Mouse (Mus musculus): ENCODE measurements around the gene Lrp6.
A peak's percentile ranks its signal among the peaks of the same experiment; 100 is the strongest.

Lrp6 gene

DNA sequence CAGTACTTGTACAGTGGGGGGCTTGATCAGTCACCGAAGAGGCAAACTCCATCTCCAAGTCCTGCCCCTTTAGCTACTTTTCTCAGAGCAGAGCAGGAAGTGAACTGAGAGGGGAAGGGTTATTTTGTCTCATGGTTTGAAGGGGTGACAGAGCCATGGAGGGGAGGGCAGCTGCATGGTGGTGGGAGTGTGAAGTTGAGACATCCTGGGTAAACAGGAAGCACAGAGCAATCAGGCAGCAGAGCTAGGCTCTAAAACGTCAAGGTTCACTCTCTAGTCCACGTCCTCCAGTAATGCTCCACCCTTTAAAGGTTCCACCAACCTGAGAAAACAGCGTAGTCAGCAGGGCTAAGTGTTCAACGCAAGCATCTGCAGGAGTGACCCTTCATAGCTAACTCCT lies 129.8 kb downstream of the Lrp6 start:
- DNase-seq (ENCODE audit: low spot score in 2 of 2), result no peak

DNA sequence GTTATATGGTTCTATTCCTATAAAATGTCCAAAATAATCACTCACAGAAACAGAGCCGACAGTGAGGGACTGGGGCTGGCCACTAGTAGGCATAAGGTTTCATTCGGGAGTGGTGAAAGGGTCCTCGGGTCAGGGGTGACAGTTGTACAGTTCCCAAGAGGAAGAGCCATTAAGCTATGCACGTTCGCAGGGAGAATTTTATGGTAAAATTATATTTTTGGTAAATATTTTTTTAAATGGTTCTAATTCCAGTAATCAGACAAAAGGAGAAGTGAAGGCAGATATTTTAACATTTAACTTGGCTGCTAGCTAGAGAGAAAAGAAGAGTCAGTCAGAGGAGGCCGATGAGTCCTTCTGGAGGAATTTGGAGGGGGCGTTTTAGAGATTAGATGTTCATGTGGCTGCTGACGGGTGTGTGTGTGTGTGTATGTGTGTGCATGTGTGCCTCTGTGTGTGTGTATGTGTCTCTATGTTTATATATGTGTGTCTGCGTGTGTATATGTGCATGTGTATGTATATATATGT lies 131.8 kb downstream of the Lrp6 start:
- no peak for DNase-seq (ENCODE audit: low spot score in 2 of 2)

DNA sequence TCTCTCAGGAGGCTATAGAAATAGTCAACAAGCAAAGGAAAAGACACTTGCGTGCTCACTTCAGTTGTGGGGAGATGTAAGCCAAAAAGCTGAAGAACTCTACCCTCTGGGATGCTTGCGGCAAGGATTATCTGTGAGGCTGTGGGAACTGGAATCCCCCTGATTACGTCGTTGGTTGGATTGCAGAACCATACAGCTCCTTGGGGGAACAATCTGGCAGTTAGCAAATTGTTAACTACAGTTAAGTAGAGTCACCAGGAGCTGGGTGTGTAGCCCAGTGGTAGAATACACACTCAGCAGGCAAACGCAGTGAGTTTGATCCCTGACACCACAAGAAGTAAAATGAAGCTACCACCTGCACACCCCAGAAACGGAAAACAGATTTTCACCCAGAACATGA lies 132.7 kb downstream of the Lrp6 start:
- DNase-seq (ENCODE audit: low spot score in 2 of 2), result no peak

DNA sequence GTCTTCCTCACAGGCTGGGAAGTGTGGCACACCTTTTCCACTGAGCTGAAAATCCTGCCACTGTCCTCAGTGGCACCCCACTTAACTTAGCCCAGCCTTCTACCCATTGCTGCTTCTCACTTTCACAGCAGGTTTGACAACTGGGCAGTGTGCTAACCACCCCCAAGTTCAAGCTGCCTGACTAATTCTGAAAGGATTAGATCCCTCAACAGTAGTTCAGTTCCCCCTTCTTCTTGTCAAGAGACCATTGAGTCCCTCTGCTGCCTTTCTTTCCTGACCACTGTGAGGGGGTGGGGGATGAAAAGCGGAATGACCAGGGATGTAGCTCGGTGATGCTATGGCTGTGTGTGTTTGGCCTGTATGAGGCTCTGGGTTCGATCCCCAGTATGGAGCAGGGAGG lies 133.5 kb downstream of the Lrp6 start:
- no peak for DNase-seq (ENCODE audit: low spot score in 2 of 2)

DNA sequence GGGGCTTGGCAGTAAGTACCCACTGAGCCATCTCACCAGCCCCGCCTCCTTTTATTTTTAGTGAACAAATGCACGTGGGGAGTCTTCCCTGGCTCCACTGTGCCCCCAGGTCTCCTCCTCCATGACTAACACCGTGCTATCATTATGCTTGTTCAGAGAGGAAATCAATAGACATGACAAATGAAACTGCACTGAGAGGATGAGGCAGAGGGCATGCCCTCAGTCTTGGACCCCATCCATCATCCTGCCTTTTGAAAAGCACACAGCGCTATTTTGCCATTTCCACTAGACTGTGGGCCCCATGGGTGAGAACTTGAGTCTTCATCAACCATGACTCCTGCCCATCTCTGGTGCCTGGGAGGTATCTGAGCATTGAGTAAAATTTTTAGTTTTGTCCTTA lies 135.2 kb downstream of the Lrp6 start:
- no peak for DNase-seq (ENCODE audit: low spot score in 2 of 2)

DNA sequence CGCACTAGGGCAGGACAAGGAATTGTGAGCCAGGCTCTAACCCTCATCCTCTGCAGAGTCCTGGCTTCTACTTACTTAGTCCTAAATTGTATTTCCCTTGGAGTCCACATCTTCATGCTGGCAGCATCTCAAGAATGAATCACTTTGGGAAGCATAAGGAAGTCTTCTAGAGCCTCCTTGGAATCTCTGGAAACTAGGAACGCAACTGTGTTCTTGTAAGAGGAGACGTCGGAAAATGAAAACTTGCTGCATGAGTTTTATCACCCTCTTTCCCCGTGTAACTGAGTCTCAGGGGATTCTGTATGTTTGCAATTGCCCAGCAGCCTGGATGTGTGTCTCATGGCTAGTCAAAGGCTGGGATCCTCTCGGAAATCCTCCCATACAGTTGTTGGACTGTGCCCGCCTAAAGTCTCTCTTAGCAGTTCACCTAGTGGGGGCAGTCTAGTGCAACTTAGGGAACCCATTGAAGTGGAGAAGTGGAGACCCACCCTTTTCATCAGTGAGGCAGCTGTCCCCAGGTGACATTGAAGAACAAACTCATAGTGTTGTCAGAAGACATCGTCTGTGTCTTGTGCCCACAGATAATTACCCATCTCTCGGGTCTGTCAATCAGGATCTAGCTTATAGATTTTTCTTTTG lies 136.5 kb downstream of the Lrp6 start:
- DNase-seq (ENCODE audit: low spot score in 2 of 2), result no peak

DNA sequence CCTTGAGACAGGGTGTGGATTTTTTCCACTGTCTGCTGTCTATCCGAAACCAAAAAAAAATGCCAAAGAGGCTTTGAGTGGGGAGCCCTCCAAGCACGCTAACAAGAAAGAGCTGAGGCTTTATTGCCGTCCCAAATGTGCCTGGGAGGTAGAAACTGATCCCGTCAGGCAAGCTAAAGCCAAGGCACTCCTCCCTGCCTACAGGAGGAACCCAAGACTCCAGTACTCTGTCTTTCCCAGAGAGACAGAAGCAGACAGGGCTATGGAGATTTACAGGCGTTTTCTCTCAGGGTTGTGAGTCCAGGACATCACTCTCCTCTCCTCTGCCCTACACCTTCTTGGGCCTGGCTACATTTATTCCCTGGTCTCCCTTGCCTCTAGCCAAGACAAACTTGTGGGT lies 138.3 kb downstream of the Lrp6 start:
- no peak for DNase-seq (ENCODE audit: low spot score in 2 of 2)

DNA sequence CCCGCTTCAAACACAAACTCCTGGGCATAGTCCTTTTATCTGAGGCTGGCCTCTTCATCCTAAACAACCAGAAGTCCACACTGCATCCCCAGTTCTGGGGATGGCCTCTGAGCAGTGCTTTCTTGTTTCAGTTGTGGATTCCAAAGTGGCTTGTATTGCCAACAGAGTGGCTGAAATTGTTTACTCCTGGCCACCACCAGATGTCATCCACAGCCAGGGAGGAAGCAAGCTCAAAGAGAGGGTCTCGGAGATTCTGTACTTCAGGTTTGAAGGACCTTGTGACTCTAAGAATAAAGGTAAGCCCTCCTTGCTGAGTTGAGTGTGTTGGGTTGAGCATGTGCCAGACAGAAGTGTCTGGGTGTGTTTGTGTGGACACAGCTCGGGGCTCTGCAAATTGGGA lies 139.6 kb downstream of the Lrp6 start:
- DNase-seq (ENCODE audit: low spot score in 2 of 2), result no peak

DNA sequence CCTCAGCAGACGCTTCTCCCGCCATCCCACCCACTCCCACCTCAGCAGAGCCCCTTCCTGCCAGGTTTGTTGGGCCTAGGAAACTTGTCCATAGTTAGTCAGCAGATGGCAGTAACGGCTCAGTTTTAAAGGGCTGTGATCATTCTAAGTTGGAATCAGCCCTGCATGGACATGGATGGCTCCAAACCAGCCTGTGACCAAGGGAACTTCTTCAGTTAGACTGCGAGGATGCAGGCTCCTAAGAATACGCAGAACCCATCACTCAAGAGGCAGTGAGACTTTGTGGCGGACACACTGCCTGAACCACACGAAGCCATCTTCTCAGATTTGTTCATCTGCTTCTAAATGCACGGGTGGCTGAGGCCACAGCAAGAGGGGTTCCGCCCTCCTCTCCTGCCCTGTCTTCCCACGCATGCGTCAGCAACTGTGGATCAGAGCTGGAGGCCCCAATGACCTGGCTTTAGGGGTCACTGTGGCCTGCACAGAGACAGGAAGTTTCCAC lies 141.5 kb downstream of the Lrp6 start:
- peak; percentile 38 to 56 for DNase-seq (ENCODE audit: low spot score in 2 of 2)

DNA sequence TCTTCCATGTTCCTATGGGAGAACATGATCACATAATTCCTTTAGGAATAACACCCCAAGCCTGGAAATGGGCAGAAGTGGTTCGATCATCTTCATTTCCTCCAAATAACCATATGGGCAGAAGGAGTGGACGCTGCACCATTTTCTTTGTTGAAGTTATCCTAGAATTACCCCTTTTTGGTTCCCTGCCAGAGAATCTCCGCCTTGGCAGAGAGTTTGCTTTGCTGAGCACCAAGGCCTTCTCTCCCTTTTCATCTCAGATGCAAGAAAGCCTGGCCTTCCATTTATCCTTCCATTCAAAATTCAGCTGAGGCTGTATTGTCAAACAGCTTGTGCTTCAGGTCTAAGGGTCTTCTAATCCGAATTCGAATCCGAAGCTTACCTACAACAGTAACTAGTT lies 144.8 kb downstream of the Lrp6 start:
- DNase-seq (ENCODE audit: low spot score in 2 of 2), result no peak

DNA sequence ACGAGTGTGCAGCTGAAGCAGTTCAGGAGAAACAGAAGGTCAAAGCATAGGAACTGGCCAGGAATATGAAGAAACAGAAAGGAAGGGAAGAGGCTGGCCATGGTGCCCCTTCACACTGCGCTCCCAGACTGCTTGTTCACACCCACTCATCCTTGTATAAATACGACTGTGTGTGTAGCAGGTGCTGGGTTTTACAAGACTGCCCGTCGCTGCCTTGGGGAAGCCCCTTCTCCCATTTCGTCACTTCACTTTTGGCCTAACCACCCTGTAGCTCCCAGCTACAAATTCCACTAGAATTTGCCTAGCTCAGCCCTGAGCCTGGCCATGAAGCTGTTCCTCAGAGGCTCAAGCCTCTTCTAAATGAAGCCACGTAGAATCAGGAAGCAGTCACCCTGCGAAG lies 146.4 kb downstream of the Lrp6 start:
- DNase-seq (ENCODE audit: low spot score in 2 of 2), result no peak

DNA sequence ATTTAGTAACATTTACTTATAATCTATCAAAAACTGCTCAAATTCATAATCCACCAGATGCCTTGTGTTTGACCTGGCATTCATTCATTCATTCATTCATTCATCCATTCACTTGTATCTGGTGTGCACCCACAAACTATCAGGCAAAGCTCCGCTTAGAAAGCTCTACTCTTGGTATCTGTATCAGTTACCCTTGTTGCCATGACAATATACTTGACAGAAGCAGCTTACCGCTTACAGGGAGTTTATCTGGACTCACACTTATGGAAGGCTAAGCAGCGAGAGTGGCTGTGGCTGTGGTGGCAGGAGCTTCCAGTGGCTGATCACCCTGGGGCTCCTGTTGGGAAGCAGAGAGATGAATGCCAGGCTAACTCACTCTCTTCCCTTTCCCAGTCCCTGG lies 148.9 kb downstream of the Lrp6 start:
- no peak for DNase-seq (ENCODE audit: low spot score in 2 of 2)

DNA sequence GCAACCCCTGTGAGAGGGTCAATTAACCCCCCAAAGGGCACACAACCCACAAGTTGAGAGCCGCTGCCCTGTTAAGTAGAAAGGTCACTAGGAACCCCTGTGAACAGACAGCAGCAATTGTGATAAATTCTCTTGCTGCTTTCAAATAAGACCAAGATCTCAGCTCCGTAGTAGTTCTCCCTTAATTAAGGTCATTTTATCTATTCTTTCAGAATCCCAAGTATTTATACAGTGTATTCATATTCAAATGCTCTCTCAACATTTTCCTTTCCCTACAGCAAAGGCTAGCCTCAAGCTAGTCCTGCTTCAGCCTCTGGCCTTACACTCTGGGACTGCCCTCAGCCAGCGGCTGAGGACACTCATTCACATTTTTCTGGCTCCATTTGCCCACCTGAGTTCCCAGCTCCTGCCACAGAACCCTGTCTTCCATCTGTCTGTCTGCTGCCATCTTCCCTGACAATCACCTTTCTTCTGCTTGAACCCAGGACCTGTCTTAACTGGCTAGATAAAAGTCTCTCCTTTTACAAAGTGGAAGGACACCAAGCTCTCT lies 150.1 kb downstream of the Lrp6 start:
- DNase-seq (ENCODE audit: low spot score in 2 of 2), result no peak

DNA sequence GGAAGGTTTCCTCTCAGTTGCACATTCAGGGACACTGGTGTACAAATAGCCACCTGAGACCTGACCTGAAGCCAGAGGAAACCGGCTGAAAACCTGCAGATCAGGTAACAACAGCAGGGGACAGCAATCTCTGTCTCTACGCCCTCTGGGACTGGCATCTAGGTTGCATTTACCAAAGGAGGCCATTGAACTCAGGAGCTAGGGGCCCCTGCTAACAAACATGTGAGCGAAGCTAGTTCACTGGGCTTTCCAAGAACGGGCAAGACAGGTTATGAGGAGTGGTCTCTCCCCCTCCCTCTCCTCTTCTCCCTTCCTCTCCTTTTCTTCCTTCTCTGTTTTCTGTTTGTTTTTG lies 152.3 kb downstream of the Lrp6 start:
- DNase-seq (ENCODE audit: low spot score in 2 of 2), result no peak

DNA sequence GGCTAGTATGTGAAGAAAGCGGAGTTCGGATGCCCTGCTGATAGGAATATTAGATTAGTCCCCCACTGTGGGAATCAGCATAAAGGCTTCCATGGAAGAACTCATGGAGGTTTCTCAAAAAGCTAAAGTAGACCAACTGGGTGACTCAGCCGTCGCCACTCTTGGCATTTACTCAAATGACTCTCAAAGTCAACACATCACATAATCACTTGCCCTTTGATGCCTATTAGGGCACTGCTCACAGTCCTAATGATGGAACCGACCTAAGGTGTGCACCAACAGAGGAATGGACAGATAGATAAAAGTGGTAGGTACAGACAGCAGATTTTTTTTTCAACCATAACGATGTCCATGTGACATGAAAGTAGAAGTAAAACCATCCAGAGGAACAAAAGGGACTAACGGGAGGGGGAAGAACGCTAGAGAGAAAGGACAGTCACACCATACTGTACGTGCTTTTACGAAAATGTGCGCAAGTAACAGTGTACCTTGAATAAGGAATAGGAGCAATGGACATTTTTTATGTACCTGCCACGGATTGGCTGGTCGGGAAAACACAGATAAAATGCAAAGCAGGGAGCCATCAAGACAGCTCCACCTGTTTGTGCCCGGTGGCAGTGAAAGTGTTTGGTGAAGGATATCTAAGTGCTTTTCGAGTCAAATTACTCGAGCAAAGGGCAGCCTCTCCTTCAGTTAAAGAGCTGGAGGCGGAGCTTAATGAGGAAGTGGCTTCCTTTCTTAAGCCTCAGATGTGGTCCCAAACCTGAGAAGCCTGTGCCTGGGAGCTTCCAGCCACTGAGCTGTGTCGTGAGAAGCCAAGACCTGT lies 152.8 kb downstream of the Lrp6 start:
- DNase-seq (ENCODE audit: low spot score in 2 of 2), result no peak

DNA sequence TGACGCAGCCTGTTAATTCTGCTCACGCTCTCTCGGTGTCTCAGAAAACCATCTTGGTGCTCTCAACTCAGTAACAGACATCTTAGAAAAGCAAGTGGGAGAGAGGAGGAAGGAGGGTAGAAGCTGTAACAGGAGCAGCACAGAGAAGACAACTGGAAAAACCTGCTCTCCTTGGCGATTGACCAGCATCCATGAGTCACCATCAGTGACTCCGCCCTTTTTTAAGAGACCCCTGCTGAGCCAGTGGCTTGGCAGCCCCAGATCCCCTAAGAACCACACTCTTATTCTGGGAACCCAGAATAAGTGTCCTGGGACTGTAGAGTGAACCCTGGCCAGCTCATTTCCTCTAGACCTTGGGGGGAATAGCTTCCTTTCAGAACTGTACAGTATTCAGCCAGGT lies 159.5 kb downstream of the Lrp6 start:
- DNase-seq (ENCODE audit: low spot score in 2 of 2), result no peak

DNA sequence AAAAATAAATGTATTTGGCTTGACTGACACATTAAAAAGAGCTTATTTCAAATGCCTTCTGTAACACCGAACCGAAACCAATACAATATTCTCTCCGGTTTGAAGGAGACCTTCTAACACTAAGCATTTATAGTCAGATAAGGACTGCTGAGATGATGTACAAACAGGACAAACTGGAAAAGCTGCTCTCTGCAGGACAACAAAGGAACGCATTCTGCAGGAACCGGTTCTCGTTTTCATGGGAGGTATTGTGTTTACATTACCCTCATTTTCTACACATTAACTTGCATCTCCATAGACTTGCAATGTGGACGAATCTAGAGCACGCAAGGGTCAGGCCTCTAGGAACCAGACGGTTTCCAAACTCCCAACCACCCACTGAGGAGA lies 163.1 kb downstream of the Lrp6 start:
- DNase-seq (ENCODE audit: low spot score in 2 of 2), result no peak

DNA sequence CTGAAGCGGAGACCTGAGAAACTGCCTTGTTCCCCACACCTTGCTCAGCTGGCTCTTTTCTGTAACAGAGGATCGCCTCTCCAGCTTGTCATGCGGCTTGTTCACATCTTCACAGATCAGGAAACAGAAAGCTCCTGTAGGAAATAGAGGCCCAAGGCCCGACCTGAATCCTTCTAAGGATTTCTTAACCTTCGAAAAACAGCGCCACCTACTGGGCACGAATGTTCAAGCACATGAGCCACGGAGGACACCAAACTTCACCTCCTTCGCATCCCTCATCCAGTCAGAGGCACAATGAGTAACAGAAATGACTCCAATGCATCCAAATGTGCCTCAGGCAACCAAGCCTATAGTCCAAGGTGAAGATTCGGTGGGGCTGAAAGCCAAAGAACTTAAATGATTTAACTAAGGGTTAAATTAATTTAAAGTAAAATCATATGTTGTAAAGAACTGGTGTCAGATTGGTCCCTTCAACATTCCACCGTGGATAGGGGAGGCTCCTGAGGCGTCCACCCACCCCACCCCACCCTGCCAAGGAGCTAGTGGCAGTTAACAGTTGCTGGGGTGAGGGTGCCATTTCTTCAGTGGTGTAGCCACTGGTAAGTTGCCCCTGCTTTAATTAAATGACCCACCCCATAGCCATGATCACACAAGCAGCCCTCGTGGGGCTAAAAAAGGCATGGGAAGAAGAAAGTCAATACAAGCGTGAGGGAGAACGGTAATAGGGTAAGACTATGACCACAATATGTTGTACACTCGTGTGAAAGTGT lies 163.7 kb downstream of the Lrp6 start:
- peak; percentile 59 to 68 for DNase-seq (ENCODE audit: low spot score in 2 of 2)
